Mouse (Mus musculus): ENCODE data around the gene Sycp2. TPM values are rescaled to one million over a fixed set of nuclear protein-coding genes. Genes with fewer than 3 reads are reported as not detected.

The Sycp2 gene
- polyA plus RNA-seq, 1 experiment from 2014 or later: 0.18 TPM

DNA sequence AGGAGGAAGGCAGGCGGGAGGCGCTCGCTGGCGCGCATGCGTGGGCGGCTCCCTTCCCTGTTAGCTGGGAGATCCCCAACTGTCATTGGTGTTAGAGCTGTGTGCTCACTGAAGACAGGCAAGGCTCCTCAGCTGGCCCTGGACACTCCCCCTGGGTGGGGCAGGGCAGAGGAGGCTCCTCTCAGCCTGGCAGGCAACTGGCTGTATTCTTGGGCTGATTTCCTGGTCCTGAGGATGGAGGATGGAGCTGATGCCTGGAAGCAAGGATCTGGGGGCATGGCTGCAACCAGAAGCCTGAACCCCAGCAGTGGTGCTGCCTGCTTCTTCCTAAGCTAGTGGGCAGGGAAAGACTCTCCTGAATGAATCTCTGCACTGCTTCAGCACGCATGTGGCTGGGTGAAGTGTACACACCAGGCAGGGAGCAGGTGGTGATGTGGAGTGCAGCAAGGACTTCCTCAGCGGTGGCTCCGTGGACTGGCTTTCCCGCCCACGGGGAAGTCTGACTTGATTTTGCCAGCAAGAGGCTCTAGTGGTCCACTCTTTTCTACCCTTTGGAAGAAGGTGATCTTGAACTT is 79.9 kb downstream of the Sycp2 start:
- peaks cover 24% of the 10 kb centered on the region for H3K4me1 ChIP-seq (replicated peaks)
- no peaks in the 10 kb centered on the region for H3K27me3 ChIP-seq
- peak; percentile 74 for ATAC-seq (replicated peaks; ENCODE audit: insufficient number of reproducible peaks, insufficient read depth, low FRiP score, low read depth)
- H3K4me3 ChIP-seq: peak overlapping the region; percentile 23
- no peaks in the 10 kb centered on the region for H3K9me3 ChIP-seq (replicated peaks)
- H3K4me2 ChIP-seq: peak overlapping the region; percentile 59
- WGBS: 9% methylated on average over 12 of the region's 12 CpGs
- H3K27ac ChIP-seq: peak overlapping the region; percentile 61
- peak overlapping the region; percentile 21; the same call in 1 of the 2 replicates for H3K9ac ChIP-seq
- H3K36me3 ChIP-seq: no peaks in the 10 kb centered on the region

DNA sequence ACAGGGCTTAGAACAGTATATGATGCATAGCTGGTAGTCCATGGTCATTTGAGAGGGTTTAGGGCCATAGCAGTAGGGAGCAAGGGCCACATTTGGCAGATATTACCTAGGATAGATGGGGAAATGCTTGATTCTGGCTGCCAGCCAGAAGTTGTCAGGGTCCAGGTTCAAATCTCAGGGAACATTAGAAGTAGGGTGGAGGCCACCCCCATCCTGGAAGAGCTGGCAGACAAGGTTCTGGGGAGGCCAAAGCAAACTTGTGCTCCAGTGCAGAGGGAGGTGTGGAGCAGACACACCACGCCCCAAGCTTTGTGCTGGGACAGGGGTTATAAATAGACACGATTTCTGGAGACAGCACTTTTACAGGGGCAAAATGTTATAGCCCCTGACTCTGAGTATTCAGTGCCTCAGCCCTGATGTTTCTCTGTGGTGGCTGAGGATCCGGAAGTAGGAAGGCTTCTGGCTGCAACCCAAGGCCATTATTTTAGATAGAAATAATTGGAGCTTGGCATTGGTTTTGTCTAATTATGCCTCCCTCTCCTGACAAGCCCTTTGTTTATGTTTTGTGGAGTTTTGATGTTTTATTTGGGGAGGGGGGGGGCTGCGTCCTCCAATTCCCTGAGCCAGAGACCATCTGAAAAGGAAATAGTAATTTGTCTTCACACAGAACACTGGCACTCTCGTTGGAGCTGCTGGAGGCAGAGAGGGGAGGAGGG is 80.6 kb downstream of the Sycp2 start:
- H3K36me3 ChIP-seq: no peaks in the 10 kb centered on the region
- H3K4me3 ChIP-seq: peak overlapping the region; percentile 23
- H3K9ac ChIP-seq: 0 out of 2 replicates have a peak overlapping the region, but pooled peaks have one; percentile 21
- 10% methylated on average over 5 of the region's 5 CpGs for WGBS
- peak overlapping the region; percentile 61 for H3K27ac ChIP-seq
- 0 out of 2 replicates have a peak, but pooled peaks have one; percentile 32 for ATAC-seq (replicated peaks; ENCODE audit: insufficient number of reproducible peaks, insufficient read depth, low FRiP score, low read depth)
- peak overlapping the region; percentile 59 for H3K4me2 ChIP-seq
- no peaks in the 10 kb centered on the region for H3K27me3 ChIP-seq
- H3K4me1 ChIP-seq (replicated peaks): peaks cover 24% of the 10 kb centered on the region
- no peaks in the 10 kb centered on the region for H3K9me3 ChIP-seq (replicated peaks)

DNA sequence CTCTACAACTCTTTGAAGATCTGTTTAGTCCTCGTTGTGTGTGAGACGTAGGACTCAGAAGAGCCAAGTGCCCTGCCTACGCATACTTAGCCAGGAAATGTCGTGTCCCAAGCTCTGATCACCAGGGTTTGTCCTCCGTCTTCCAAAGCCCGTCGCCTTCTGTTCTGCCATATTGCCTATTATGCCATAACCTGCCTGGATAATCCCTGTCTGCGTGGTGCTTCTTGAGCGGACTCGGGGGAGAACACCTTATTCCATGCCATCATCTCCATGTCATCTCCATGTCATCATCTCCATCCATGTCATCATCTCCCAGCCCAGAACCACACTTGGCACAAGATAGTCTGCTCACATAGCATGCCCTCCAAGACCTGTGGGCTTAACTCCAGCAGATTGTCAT is 81.4 kb downstream of the Sycp2 start:
- no peak overlapping the region for H3K9ac ChIP-seq
- no peaks in the 10 kb centered on the region for H3K36me3 ChIP-seq
- no peak for ATAC-seq (replicated peaks; ENCODE audit: insufficient number of reproducible peaks, insufficient read depth, low FRiP score, low read depth)
- no peaks in the 10 kb centered on the region for H3K27me3 ChIP-seq
- no peak overlapping the region for H3K27ac ChIP-seq
- H3K4me3 ChIP-seq: no peak overlapping the region
- 87% methylated on average over 10 of the region's 10 CpGs for WGBS
- H3K9me3 ChIP-seq (replicated peaks): no peaks in the 10 kb centered on the region
- no peak overlapping the region for H3K4me2 ChIP-seq
- peaks cover 29% of the 10 kb centered on the region for H3K4me1 ChIP-seq (replicated peaks)

DNA sequence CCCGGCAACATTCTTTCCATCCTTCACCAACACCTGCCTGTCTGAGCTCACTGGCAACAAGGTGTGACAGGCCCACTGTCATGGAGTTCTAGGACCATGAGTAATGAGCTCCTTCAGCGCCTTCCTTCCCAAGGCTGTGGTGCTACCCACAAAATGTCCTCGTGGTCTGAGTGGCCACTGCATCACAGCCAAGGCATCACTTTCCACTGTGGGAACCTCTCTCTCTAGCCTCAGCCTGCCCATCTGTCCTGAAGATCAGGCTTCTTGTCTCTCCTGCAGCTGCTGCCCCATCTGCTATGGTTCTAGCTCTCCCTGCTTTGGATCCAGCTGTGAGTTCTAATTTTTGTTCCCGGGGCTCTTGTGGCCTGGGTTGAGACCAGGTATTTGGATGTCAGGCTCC is 82.7 kb downstream of the Sycp2 start:
- Histone ChIP-seq H3K27me3 (no peaks in the 10 kb centered on the region), H3K4me1 (replicated peaks) (peaks cover 29% of the 10 kb centered on the region), H3K4me3 (no peak overlapping the region), H3K4me2 (no peak overlapping the region), H3K36me3 (no peaks in the 10 kb centered on the region), H3K9me3 (replicated peaks) (no peaks in the 10 kb centered on the region), H3K9ac (no peak overlapping the region), H3K27ac (no peak overlapping the region)
- no peak for ATAC-seq (replicated peaks; ENCODE audit: insufficient number of reproducible peaks, insufficient read depth, low FRiP score, low read depth)
- 64% methylated on average over 4 of the region's 4 CpGs for WGBS

DNA sequence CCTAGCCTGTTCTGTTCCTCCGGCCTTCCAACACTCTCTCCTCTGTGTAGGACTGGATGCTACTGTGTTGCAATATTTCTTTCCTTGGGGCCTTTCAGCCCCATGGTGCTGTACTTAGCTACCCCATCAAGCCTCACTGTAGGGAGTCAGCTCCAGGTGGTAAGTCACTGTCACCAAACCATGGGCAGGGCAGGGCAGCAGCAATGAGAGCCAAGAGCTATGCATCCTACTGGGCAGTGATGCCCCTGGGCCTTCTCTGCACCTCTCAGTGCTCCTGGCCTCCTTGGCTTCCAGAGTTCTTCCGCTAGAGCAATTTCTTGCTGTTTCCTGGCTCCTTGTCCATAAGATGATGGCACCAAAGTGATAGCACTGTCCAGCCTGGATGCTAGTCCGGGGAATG is 83.1 kb downstream of the Sycp2 start:
- Histone ChIP-seq H3K4me2 (no peak overlapping the region), H3K4me1 (replicated peaks) (peaks cover 26% of the 10 kb centered on the region), H3K9me3 (replicated peaks) (no peaks in the 10 kb centered on the region), H3K9ac (no peak overlapping the region), H3K27me3 (no peaks in the 10 kb centered on the region), H3K27ac (no peak overlapping the region), H3K4me3 (no peak overlapping the region), H3K36me3 (no peaks in the 10 kb centered on the region)
- no peak for ATAC-seq (replicated peaks; ENCODE audit: insufficient number of reproducible peaks, insufficient read depth, low FRiP score, low read depth)
- 81% methylated on average over 3 of the region's 3 CpGs for WGBS

DNA sequence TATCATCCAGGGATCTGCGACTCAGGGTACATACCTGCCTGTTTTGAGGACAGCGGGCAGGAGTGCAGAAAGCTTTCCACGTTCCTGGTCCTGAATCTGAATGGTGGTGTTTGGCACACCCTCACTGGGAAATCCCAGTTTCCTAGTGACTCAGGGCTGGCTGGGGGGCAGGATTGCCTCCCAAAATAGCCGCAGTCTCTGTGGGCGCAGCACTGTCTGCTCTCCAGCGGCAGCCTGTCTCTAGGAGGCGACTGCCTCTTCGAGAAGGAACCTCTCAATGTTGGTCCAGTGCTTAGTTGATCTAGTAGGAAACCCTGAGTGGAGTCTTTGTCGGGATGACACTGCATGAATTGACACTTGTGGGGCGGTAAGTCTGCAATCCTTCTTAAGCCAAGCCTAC is 86.2 kb downstream of the Sycp2 start:
- H3K36me3 ChIP-seq: no peaks in the 10 kb centered on the region
- no peaks in the 10 kb centered on the region for H3K9me3 ChIP-seq (replicated peaks)
- WGBS: 56% methylated on average over 10 of the region's 10 CpGs
- no peak overlapping the region for H3K9ac ChIP-seq
- no peaks in the 10 kb centered on the region for H3K27me3 ChIP-seq
- no peak for ATAC-seq (replicated peaks; ENCODE audit: insufficient number of reproducible peaks, insufficient read depth, low FRiP score, low read depth)
- H3K4me2 ChIP-seq: no peak overlapping the region
- no peak overlapping the region for H3K4me3 ChIP-seq
- 0 out of 2 replicates have a peak, but pooled peaks cover 5% of the 10 kb centered on the region for H3K4me1 ChIP-seq (replicated peaks)
- H3K27ac ChIP-seq: no peak overlapping the region

DNA sequence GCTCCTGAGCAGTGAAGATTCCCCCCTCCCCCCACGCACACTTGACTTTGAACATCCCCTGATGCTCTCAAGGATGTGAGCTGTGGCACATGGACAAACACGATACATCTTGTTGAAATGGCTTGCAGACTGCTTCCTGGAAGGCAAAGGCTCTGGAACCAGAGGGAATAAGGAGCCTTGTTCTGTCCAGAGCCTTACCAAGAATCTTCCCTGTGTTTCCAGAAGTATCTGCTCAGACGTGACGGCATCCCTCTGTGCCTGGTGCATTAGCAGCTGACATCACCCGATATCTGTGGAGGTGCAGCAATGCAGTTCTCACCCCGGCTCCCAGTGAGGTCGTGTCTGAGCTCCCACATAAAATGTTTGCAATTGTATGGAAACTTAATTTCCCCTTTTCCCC is 87.7 kb downstream of the Sycp2 start:
- no peak overlapping the region for H3K4me3 ChIP-seq
- no peak overlapping the region for H3K4me2 ChIP-seq
- H3K27ac ChIP-seq: no peak overlapping the region
- no peaks in the 10 kb centered on the region for H3K27me3 ChIP-seq
- no peaks in the 10 kb centered on the region for H3K36me3 ChIP-seq
- no peaks in the 10 kb centered on the region for H3K9me3 ChIP-seq (replicated peaks)
- ATAC-seq (replicated peaks; ENCODE audit: insufficient number of reproducible peaks, insufficient read depth, low FRiP score, low read depth): no peak
- WGBS: 67% methylated on average over 7 of the region's 7 CpGs
- 0 out of 2 replicates have a peak, but pooled peaks cover 5% of the 10 kb centered on the region for H3K4me1 ChIP-seq (replicated peaks)
- H3K9ac ChIP-seq: no peak overlapping the region

DNA sequence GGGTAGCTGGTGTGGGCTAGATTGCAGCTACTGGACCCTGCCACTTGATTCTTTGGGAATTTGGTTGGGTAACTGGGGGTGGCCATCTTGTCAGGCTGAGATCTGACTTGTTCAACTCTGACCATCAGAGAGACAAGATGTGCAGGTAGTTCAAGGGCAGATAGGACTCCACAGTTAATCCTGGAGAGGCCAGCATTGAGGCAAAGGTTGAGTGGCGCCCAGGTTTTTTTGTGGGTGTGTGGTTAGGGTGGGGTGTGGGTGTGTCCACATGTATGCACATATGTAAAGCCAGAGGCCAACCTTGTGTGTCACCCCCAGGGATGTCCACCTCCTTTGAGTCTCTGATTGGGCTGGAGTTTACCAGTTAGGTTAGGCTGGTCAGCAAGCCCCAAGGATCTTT is 91.2 kb downstream of the Sycp2 start:
- ATAC-seq (replicated peaks; ENCODE audit: insufficient number of reproducible peaks, insufficient read depth, low FRiP score, low read depth): no peak
- 77% methylated on average over 1 of the region's 1 CpGs for WGBS
- H3K36me3 ChIP-seq: no peaks in the 10 kb centered on the region
- H3K9me3 ChIP-seq (replicated peaks): no peaks in the 10 kb centered on the region
- no peaks in the 10 kb centered on the region for H3K27me3 ChIP-seq
- no peak overlapping the region for H3K4me3 ChIP-seq
- no peak overlapping the region for H3K9ac ChIP-seq
- no peak overlapping the region for H3K4me2 ChIP-seq
- H3K27ac ChIP-seq: no peak overlapping the region
- H3K4me1 ChIP-seq (replicated peaks): 0 out of 2 replicates have a peak, but pooled peaks cover 3% of the 10 kb centered on the region

DNA sequence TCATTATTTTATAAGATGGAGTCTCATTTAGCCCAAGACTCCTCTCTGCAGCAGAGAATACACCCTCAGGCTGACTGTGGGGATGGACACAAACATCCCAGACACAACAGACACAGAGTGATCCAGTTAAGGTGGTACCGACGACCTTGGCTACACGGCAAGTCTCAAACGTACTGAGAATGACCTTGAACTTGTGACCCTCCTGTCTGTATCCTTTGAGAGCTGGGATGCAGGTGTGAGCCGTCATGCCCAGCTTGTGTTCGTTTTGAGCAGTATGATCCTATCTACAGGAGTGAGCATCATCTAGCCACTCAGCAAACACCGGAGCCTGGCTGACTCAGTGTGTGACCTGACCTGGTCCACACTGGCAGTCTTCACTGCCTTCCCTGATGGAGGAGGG is 93.9 kb downstream of the Sycp2 start:
- Histone ChIP-seq H3K27me3 (no peaks in the 10 kb centered on the region), H3K27ac (no peak overlapping the region), H3K9ac (no peak overlapping the region), H3K4me1 (replicated peaks) (no peaks in the 10 kb centered on the region), H3K9me3 (replicated peaks) (no peaks in the 10 kb centered on the region), H3K4me3 (no peak overlapping the region), H3K4me2 (no peak overlapping the region), H3K36me3 (no peaks in the 10 kb centered on the region)
- no peak for ATAC-seq (replicated peaks; ENCODE audit: insufficient number of reproducible peaks, insufficient read depth, low FRiP score, low read depth)
- 69% methylated on average over 7 of the region's 7 CpGs for WGBS

DNA sequence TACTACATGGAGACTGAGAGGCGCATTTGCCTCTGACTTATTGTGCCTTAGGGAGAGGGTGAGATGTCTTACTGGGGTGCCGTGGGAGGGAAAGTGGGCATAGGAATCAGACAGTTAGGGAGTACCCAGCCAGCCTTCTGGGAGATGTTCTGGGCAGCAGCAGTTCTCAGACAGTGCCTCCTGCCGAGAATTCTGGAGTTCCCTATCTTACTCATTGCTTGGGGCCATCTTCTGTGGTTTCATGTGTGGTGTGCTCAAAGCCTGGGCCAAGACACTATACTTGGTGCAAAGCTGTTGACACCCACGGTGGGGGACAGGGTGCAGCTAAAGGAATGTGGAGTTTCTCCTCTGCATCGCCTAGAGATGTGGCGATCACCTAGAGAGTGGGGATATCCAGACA is 102.8 kb downstream of the Sycp2 start:
- Histone ChIP-seq H3K4me2 (no peak overlapping the region), H3K36me3 (no peaks in the 10 kb centered on the region), H3K4me1 (replicated peaks) (no peaks in the 10 kb centered on the region), H3K27me3 (no peaks in the 10 kb centered on the region), H3K9me3 (replicated peaks) (no peaks in the 10 kb centered on the region), H3K4me3 (no peak overlapping the region), H3K27ac (no peak overlapping the region), H3K9ac (no peak overlapping the region)
- ATAC-seq (replicated peaks; ENCODE audit: insufficient number of reproducible peaks, insufficient read depth, low FRiP score, low read depth): no peak
- WGBS: 58% methylated on average over 6 of the region's 6 CpGs

DNA sequence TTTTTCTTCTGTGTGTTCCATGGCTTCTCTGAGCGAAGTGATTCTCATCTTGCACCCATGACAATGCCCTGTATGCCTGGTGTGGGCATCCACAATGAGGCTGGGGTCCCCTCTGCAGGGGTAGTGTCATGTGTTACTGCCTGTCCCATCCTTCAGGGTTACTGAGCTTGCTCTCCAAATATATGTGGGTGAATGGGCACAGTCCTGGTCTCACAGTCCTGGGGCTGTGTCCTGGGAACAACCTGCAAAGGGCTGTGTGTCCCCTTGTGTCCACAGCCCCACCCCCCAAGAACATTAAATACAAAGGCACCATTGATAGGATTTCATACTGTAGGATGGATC is 103.3 kb downstream of the Sycp2 start:
- no peaks in the 10 kb centered on the region for H3K4me1 ChIP-seq (replicated peaks)
- no peak overlapping the region for H3K27ac ChIP-seq
- H3K4me2 ChIP-seq: no peak overlapping the region
- H3K9me3 ChIP-seq (replicated peaks): no peaks in the 10 kb centered on the region
- H3K4me3 ChIP-seq: no peak overlapping the region
- H3K36me3 ChIP-seq: no peaks in the 10 kb centered on the region
- H3K27me3 ChIP-seq: no peaks in the 10 kb centered on the region
- ATAC-seq (replicated peaks; ENCODE audit: insufficient number of reproducible peaks, insufficient read depth, low FRiP score, low read depth): no peak
- 64% methylated on average over 1 of the region's 1 CpGs for WGBS
- no peak overlapping the region for H3K9ac ChIP-seq
